Mouse (Mus musculus) spleen, adult 2 months (tissue): ENCODE results near the gene Sesn2.

Experiments used
- CTCF ChIP-seq: fragments of 200-500 bp; IDR thresholded peaks from 2 replicates; pipeline ENCODE4 v1.5.1; 2011; ENCODE audit warnings: mild to moderate bottlenecking, inconsistent platforms; ENCODE audit not compliant: insufficient read depth, insufficient read length, insufficient replicate concordance; ENCODE audit errors: extremely low read depth
- POLR2A ChIP-seq: fragments of 200-500 bp; IDR thresholded peaks from 2 replicates; pipeline ENCODE4 v1.6.1; 2011; ENCODE audit warnings: low read depth, low read length, inconsistent platforms

DNA sequence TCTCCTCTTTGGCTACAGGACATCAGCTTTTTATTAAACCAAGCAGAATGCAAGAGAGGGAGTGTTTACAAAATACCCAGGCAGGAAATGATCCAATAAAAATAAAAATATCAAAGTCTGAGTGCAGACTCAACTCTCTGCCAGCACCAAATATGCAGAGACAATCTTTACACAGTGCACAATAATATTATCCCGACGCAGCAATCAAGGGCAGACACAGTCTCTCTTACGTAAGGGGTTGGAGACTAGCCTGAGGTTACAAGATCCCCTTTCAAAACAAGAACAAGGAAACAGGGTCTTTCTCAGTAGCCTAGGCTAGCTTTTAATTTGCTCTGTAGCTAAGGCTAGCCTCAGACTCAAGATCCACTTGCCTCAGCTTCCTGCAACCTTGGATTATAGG is 21.8 kb downstream of the Sesn2 start:
- TF ChIP-seq POLR2A, result no peak
- no peak for TF ChIP-seq CTCF
